ENCODE assay signal across 19 mouse cellular contexts in the genomic region with DNA sequence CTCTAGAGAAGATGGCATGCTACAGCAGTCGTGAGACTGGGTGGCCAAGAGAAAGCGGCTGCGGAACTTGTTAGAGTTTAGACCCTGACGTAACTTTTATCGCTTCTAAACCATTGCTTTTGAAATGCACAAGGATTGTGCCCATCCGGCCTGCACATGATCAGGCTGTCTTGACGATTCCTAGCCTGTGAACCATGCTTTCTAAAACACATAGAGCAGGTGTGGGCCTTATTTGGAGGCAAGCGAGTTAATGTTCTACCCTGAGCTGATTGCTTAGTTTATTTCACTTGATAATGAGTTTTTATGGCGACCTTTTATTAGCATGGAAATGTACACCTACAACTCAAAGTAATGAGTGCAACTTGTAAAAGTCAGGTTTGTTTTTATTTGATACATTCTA. TPM values are rescaled to one million over a fixed set of nuclear protein-coding genes. Genes with fewer than 3 reads are reported as not detected.
DNase-seq lines count a peak whose midpoint lies in the region; ATAC-seq and TF ChIP-seq lines count a peak whose summit lies in the region.
"Had no signal": no experiment of that assay in that cellular context is flagged by ENCODE, and none has a peak within 500 bp of the region (broad histone marks: within the 10 kb centered on the region; RNA-seq: fewer than 3 reads in every experiment).

No protein-coding gene starts in this region.

- TF ChIP-seq POLR2A in heart, adult 2 months (IDR thresholded peaks at IDR 0.05; ENCODE audit: insufficient read depth, low read depth, low read length): no peak
- TF ChIP-seq POLR2A in lung, adult 2 months (IDR thresholded peaks at IDR 0.05; ENCODE audit: borderline replicate concordance, extremely low read depth, low read depth, low read length): no peak
- no peak; the same call in 1 of the 2 replicates for TF ChIP-seq POLR2A in small intestine, adult 2 months (IDR thresholded peaks at IDR 0.05; ENCODE audit: low read depth, low read length)

- no peak for TF ChIP-seq CTCF in heart, adult 2 months (IDR thresholded peaks at IDR 0.05)
- no peak for TF ChIP-seq CTCF in lung, adult 2 months (IDR thresholded peaks at IDR 0.05; ENCODE audit: insufficient read depth, low read length)
- TF ChIP-seq CTCF in small intestine, adult 2 months (IDR thresholded peaks at IDR 0.05; ENCODE audit: extremely low read depth, insufficient read length, insufficient replicate concordance, low read depth, low read length): no peak

- ATAC-seq in intestine, embryonic 16.5 days: peak; percentile 82
- ATAC-seq in frontal cortex, adult (ENCODE audit: low TSS enrichment): no peak
- ATAC-seq: forebrain, embryonic 13.5 days; forebrain, postnatal 0 days had no signal

- H3K4me1 ChIP-seq in heart, adult 2 months (ENCODE audit: control insufficient read depth, insufficient read depth, low read length): peaks cover 11% of the 10 kb centered on the region
- peaks cover 3% of the 10 kb centered on the region; the same call in 1 of the 2 replicates for H3K4me1 ChIP-seq in lung, adult 2 months (ENCODE audit: control insufficient read depth, insufficient read depth, low read length)
- H3K4me1 ChIP-seq in intestine, embryonic 16.5 days (ENCODE audit: control insufficient read depth, insufficient read depth, low read length): peaks cover 22% of the 10 kb centered on the region
- peaks cover 7% of the 10 kb centered on the region; the same call in 1 of the 2 replicates for H3K4me1 ChIP-seq in small intestine, adult 2 months (ENCODE audit: control insufficient read depth, insufficient read depth, insufficient read length, low read length)

- intact Hi-C loops in heart, adult 2 months (cut with DNase I): no loop called here

- DNase-seq in heart, adult 2 months: no peak
- DNase-seq in heart, adult 11 months: no peak
- no peak for DNase-seq in lung, adult 2 months
- DNase-seq in lung, postnatal 10 days: no peak
- DNase-seq in right cerebral cortex, postnatal 25 days: no peak
- DNase-seq: adrenal gland, adult 8-10 months; adrenal gland, postnatal 36 days; B cell, adult 2 months; cerebellum, adult 2 months; cerebellum, postnatal 10 days; forebrain, postnatal 0 days had no signal

- no peak for TF ChIP-seq EP300 in heart, adult 2 months (IDR thresholded peaks at IDR 0.05; ENCODE audit: insufficient read depth, low read depth, low read length)

- H3K9me3 ChIP-seq in intestine, embryonic 16.5 days (ENCODE audit: control insufficient read depth, low read length): no peaks in the 10 kb centered on the region
- H3K9me3 ChIP-seq: embryonic facial prominence, embryonic 10.5 days; forebrain, embryonic 13.5 days; heart, embryonic 12.5 days; hindbrain, embryonic 10.5 days; hindbrain, embryonic 15.5 days had no signal

- WGBS in heart, adult 2 months: 87% methylated on average over 9 of the region's 9 CpGs
- 75% methylated on average over 9 of the region's 9 CpGs for WGBS in lung, adult 2 months
- 67% methylated on average over 9 of the region's 9 CpGs for WGBS in intestine, embryonic 16.5 days
- 35% methylated on average over 9 of the region's 9 CpGs for WGBS in small intestine, adult 2 months

- H3K79me2 ChIP-seq in heart, adult 2 months (replicated peaks; ENCODE audit: control insufficient read depth, insufficient read depth, low read length): peaks cover 7% of the 10 kb centered on the region

- no peak overlapping the region for H3K9ac ChIP-seq in heart, adult 2 months (ENCODE audit: low read depth, low read length)
- H3K9ac ChIP-seq in intestine, embryonic 16.5 days (ENCODE audit: low read depth, low read length): no peak overlapping the region; the same call in 1 of the 2 replicates
- H3K9ac ChIP-seq: forebrain, embryonic 13.5 days; forebrain, postnatal 0 days; heart, embryonic 12.5 days; hindbrain, embryonic 15.5 days had no signal

- peaks cover 38% of the 10 kb centered on the region for H3K36me3 ChIP-seq in heart, adult 2 months (ENCODE audit: control insufficient read depth, insufficient read depth, low read length)
- no peaks in the 10 kb centered on the region for H3K36me3 ChIP-seq in intestine, embryonic 16.5 days (ENCODE audit: control insufficient read depth, insufficient read depth, low read length)
- H3K36me3 ChIP-seq in small intestine, adult 2 months (ENCODE audit: control insufficient read depth, insufficient read depth, low read length): peaks cover 18% of the 10 kb centered on the region
- H3K36me3 ChIP-seq: embryonic facial prominence, embryonic 10.5 days; hindbrain, embryonic 10.5 days had no signal

- H3K27ac ChIP-seq in heart, adult 2 months: peak overlapping the region; percentile 13; the same call in 1 of the 2 replicates
- peak overlapping the region; percentile 96 for H3K27ac ChIP-seq in intestine, embryonic 16.5 days (ENCODE audit: low read length)
- H3K27ac ChIP-seq in small intestine, adult 2 months (ENCODE audit: insufficient read depth, low read depth, low read length): peak overlapping the region; percentile 99
- H3K27ac ChIP-seq: embryonic facial prominence, embryonic 10.5 days; forebrain, embryonic 13.5 days; hindbrain, embryonic 10.5 days; hindbrain, embryonic 15.5 days had no signal

- H3K27me3 ChIP-seq in heart, adult 2 months (ENCODE audit: control insufficient read depth, insufficient read depth, low read length): no peaks in the 10 kb centered on the region
- H3K27me3 ChIP-seq in intestine, embryonic 16.5 days (replicated peaks; ENCODE audit: control insufficient read depth, insufficient read depth, low read length): no peaks in the 10 kb centered on the region
- no peaks in the 10 kb centered on the region; the same call in 1 of the 2 replicates for H3K27me3 ChIP-seq in small intestine, adult 2 months (ENCODE audit: control insufficient read depth, insufficient read depth, low read length)
- H3K27me3 ChIP-seq: heart, embryonic 12.5 days; hindbrain, embryonic 15.5 days had no signal

- no peak overlapping the region for H3K4me3 ChIP-seq in heart, adult 2 months
- peak overlapping the region; percentile 27 for H3K4me3 ChIP-seq in lung, adult 2 months (replicated peaks; ENCODE audit: extremely low read depth, low read depth, low read length)
- peak overlapping the region; percentile 29 for H3K4me3 ChIP-seq in intestine, embryonic 16.5 days (ENCODE audit: low read length)
- H3K4me3 ChIP-seq in small intestine, adult 2 months (ENCODE audit: low read depth, low read length): peak overlapping the region; percentile 55
- H3K4me3 ChIP-seq: embryonic facial prominence, embryonic 10.5 days; forebrain, embryonic 13.5 days; heart, embryonic 12.5 days; hindbrain, embryonic 10.5 days; hindbrain, embryonic 15.5 days had no signal

- peak overlapping the region; percentile 60 for H3K4me2 ChIP-seq in intestine, embryonic 16.5 days (ENCODE audit: low read depth, low read length)
- H3K4me2 ChIP-seq: forebrain, embryonic 13.5 days; heart, embryonic 12.5 days; hindbrain, embryonic 15.5 days had no signal

RNA-seq across cellular contexts. Expression of gene Socs2, which starts 5.8 kb away (rescaled TPM):
- 10 to 100 TPM; 49.9 to 62.4 TPM for total RNA-seq in heart, adult 2 months (2021)
- polyA plus RNA-seq in heart, adult 2 months (2012; rRNA removed): 30.5 and 37.7 TPM in 2 replicates
- polyA plus RNA-seq in lung, adult 2 months (2012; rRNA removed): 83.1 and 140 TPM in 2 replicates
- polyA plus RNA-seq in intestine, embryonic 16.5 days (2015; fragmentation: Nextera tagmentation; extraction: Ambion mirVana): 77.5 and 81.3 TPM in 2 replicates
- 18.1 and 67.4 TPM in 2 replicates for polyA plus RNA-seq in small intestine, adult 2 months (2012; rRNA removed)

Comparison
In these comparisons a context has a peak if more than half of its experiments do, and no peak if none do; other contexts are left out.
1. H3K27ac ChIP-seq: peak in every context shown above with its lines; median percentile 99 in small intestine, adult 2 months; 96 in intestine, embryonic 16.5 days; 13 in heart, adult 2 months.